Mouse (Mus musculus): ENCODE measurements at regions not wholly inside any gene's neighbourhood (a gene's known extent, or its start where the extent isn't known, plus 50 kb on each side); places are given as distances from the start of the nearest gene placed in this dataset.

- Histone ChIP-seq H3K9ac (no peak overlapping the region), H3K4me2 (no peak overlapping the region), H3K36me3 (replicated peaks) (no peaks in the 10 kb centered on the region), H3K9me3 (no peaks in the 10 kb centered on the region), H3K27me3 (no peaks in the 10 kb centered on the region), H3K27ac (no peak overlapping the region), H3K4me1 (no peaks in the 10 kb centered on the region), H3K4me3 (replicated peaks) (no peak overlapping the region)
- ATAC-seq (ENCODE audit: low FRiP score), result no peak
Measured at GRCm38 (mm10) chrX:17026161-17026829, 114.7 kb upstream of the Ndp start.

- Histone ChIP-seq H3K4me2 (no peak overlapping the region), H3K27me3 (no peaks in the 10 kb centered on the region), H3K9me3 (no peaks in the 10 kb centered on the region), H3K4me3 (replicated peaks) (no peak overlapping the region), H3K9ac (no peak overlapping the region), H3K27ac (no peak overlapping the region), H3K36me3 (replicated peaks) (no peaks in the 10 kb centered on the region), H3K4me1 (no peaks in the 10 kb centered on the region)
- ATAC-seq (ENCODE audit: low FRiP score), result no peak
- WGBS, result 71% methylated on average over 1 of the region's 1 CpGs
Measured at GRCm38 (mm10) chrX:17017823-17018222, 106.2 kb upstream of the Ndp start.

GRCm38 (mm10) chrX:17009188-17009587 is 97.6 kb upstream of the Ndp start:
- Histone ChIP-seq H3K27ac (no peak overlapping the region), H3K4me2 (no peak overlapping the region), H3K9me3 (no peaks in the 10 kb centered on the region), H3K27me3 (no peaks in the 10 kb centered on the region), H3K4me1 (no peaks in the 10 kb centered on the region), H3K9ac (no peak overlapping the region), H3K4me3 (replicated peaks) (no peak overlapping the region), H3K36me3 (replicated peaks) (no peaks in the 10 kb centered on the region)
- ATAC-seq (ENCODE audit: low FRiP score), result no peak
- WGBS, result 87% methylated on average over 2 of the region's 2 CpGs

GRCm38 (mm10) chrX:16998578-16998977 is 87.0 kb upstream of the Ndp start:
- Histone ChIP-seq H3K9me3 (no peaks in the 10 kb centered on the region), H3K4me2 (no peak overlapping the region), H3K4me1 (no peaks in the 10 kb centered on the region), H3K36me3 (replicated peaks) (no peaks in the 10 kb centered on the region), H3K27ac (no peak overlapping the region), H3K27me3 (no peaks in the 10 kb centered on the region), H3K4me3 (replicated peaks) (no peak overlapping the region), H3K9ac (no peak overlapping the region)
- 37% methylated on average over 5 of the region's 5 CpGs for WGBS
- ATAC-seq (ENCODE audit: low FRiP score), result peak; percentile 85
